In genomic region chr1:35919840-35920734, GRCm38 (mm10) we compare ENCODE assay signal across 19 mouse cellular contexts.
A peak's percentile ranks its signal among the peaks of the same experiment; 100 is the strongest.
DNase-seq lines count a peak whose midpoint lies in the region; ATAC-seq lines count a peak whose summit lies in the region.
"Had no signal": no experiment of that assay in that cellular context is flagged by ENCODE, and none has a peak within 500 bp of the region (broad histone marks: within the 10 kb centered on the region; RNA-seq: fewer than 3 reads in every experiment).

No protein-coding gene starts in this region.

- H3K4me3 ChIP-seq in forebrain, embryonic 13.5 days = no peak overlapping the region
- no peak overlapping the region for H3K4me3 ChIP-seq in forebrain, embryonic 10.5 days
- H3K4me3 ChIP-seq in hindbrain, embryonic 15.5 days = no peak overlapping the region
- H3K4me3 ChIP-seq in neural tube, embryonic 13.5 days = no peak overlapping the region
- H3K4me3 ChIP-seq: embryonic facial prominence, embryonic 15.5 days had no signal

- no peak overlapping the region for H3K9ac ChIP-seq in forebrain, embryonic 13.5 days
- no peak overlapping the region for H3K9ac ChIP-seq in hindbrain, embryonic 15.5 days
- H3K9ac ChIP-seq in neural tube, embryonic 13.5 days = no peak overlapping the region
- H3K9ac ChIP-seq: embryonic facial prominence, embryonic 15.5 days; liver, postnatal 0 days had no signal

- no peak overlapping the region for H3K4me2 ChIP-seq in forebrain, embryonic 13.5 days
- H3K4me2 ChIP-seq in hindbrain, embryonic 15.5 days = peak overlapping the region; percentile 23; the same call in 1 of the 2 replicates
- 0 out of 2 replicates have a peak overlapping the region, but pooled peaks have one; percentile 9 for H3K4me2 ChIP-seq in neural tube, embryonic 13.5 days
- H3K4me2 ChIP-seq: embryonic facial prominence, embryonic 15.5 days had no signal

- no peaks in the 10 kb centered on the region for H3K9me3 ChIP-seq in forebrain, embryonic 13.5 days (replicated peaks)
- no peaks in the 10 kb centered on the region for H3K9me3 ChIP-seq in forebrain, embryonic 10.5 days
- no peaks in the 10 kb centered on the region for H3K9me3 ChIP-seq in hindbrain, embryonic 15.5 days
- H3K9me3 ChIP-seq in neural tube, embryonic 13.5 days = no peaks in the 10 kb centered on the region
- H3K9me3 ChIP-seq: embryonic facial prominence, embryonic 15.5 days had no signal

- DNase-seq in forebrain, embryonic 10.5 days (ENCODE audit: extremely low spot score, low spot score) = no peak
- DNase-seq in MN1 (ENCODE audit: low spot score) = peak; percentile 52
- no peak for DNase-seq in frontal cortex, postnatal 25 days (ENCODE audit: low spot score in 2 of 2)
- no peak for DNase-seq in thymus, postnatal 10 days (ENCODE audit: low spot score in 2 of 2)
- DNase-seq: adrenal gland, adult 2 months; cerebellum, adult 11 months; embryo, embryonic 11 days; gastrocnemius, postnatal 10 days; layer of hippocampus, postnatal 36 days; liver; liver, postnatal 0 days; thymus, postnatal 25 days had no signal

- H3K4me1 ChIP-seq in forebrain, embryonic 13.5 days = 0 out of 2 replicates have a peak, but pooled peaks cover 4% of the 10 kb centered on the region
- 0 out of 2 replicates have a peak, but pooled peaks cover 8% of the 10 kb centered on the region for H3K4me1 ChIP-seq in forebrain, embryonic 10.5 days
- H3K4me1 ChIP-seq in hindbrain, embryonic 15.5 days (replicated peaks) = peaks cover 11% of the 10 kb centered on the region
- H3K4me1 ChIP-seq in neural tube, embryonic 13.5 days (replicated peaks) = peaks cover 11% of the 10 kb centered on the region

- no peaks in the 10 kb centered on the region for H3K36me3 ChIP-seq in forebrain, embryonic 13.5 days (ENCODE audit: poor library complexity, severe bottlenecking)
- no peaks in the 10 kb centered on the region for H3K36me3 ChIP-seq in forebrain, embryonic 10.5 days (replicated peaks)
- no peaks in the 10 kb centered on the region for H3K36me3 ChIP-seq in hindbrain, embryonic 15.5 days
- no peaks in the 10 kb centered on the region for H3K36me3 ChIP-seq in neural tube, embryonic 13.5 days
- H3K36me3 ChIP-seq: embryonic facial prominence, embryonic 15.5 days had no signal

- no peaks in the 10 kb centered on the region for H3K27me3 ChIP-seq in forebrain, embryonic 13.5 days
- no peaks in the 10 kb centered on the region for H3K27me3 ChIP-seq in forebrain, embryonic 10.5 days (ENCODE audit: poor library complexity, severe bottlenecking)
- no peaks in the 10 kb centered on the region for H3K27me3 ChIP-seq in hindbrain, embryonic 15.5 days
- no peaks in the 10 kb centered on the region for H3K27me3 ChIP-seq in neural tube, embryonic 13.5 days
- H3K27me3 ChIP-seq: CH12.LX; embryonic facial prominence, embryonic 15.5 days had no signal

- 59% methylated on average over 12 of the region's 12 CpGs for WGBS in forebrain, embryonic 13.5 days
- WGBS in forebrain, embryonic 10.5 days = 87% methylated on average over 12 of the region's 12 CpGs
- 37% methylated on average over 12 of the region's 12 CpGs for WGBS in hindbrain, embryonic 15.5 days
- WGBS in neural tube, embryonic 13.5 days = 46% methylated on average over 12 of the region's 12 CpGs

- H3K27ac ChIP-seq in forebrain, embryonic 13.5 days = no peak overlapping the region
- H3K27ac ChIP-seq in forebrain, embryonic 10.5 days = no peak overlapping the region
- peak overlapping the region; percentile 34 for H3K27ac ChIP-seq in hindbrain, embryonic 15.5 days (replicated peaks)
- H3K27ac ChIP-seq in neural tube, embryonic 13.5 days (replicated peaks) = peak overlapping the region; percentile 71
- H3K27ac ChIP-seq: embryonic facial prominence, embryonic 15.5 days had no signal

- ATAC-seq in forebrain, embryonic 13.5 days = peak; percentile 24; the same call in 1 of the 2 replicates
- ATAC-seq in hindbrain, embryonic 15.5 days (ENCODE audit: low FRiP score, low read depth) = peak; percentile 82
- ATAC-seq in neural tube, embryonic 13.5 days (ENCODE audit: low read depth) = peak; percentile 88
- no peak for ATAC-seq in megakaryocyte-erythroid progenitor cell, adult 5-6 weeks (replicated peaks; ENCODE audit: low FRiP score, low TSS enrichment, poor library complexity, severe bottlenecking)
- ATAC-seq: inflammation-experienced regulatory T-cells, adult 6 months; liver, postnatal 0 days had no signal

Comparison
In these comparisons a context has a peak if more than half of its experiments do, and no peak if none do; other contexts are left out.
1. H3K27ac ChIP-seq: peak in hindbrain, embryonic 15.5 days (single experiment) and neural tube, embryonic 13.5 days (single experiment); none in forebrain, embryonic 13.5 days (single experiment) and forebrain, embryonic 10.5 days (single experiment).